Mouse (Mus musculus): Measurements from ENCODE around the gene Gria4. TPM values are rescaled to one million over a fixed set of nuclear protein-coding genes. Genes with fewer than 3 reads are reported as not detected.
A peak's percentile ranks its signal among the peaks of the same experiment; 100 is the strongest.
"Not testable (repeated sequence)": the region's sequence is repeated elsewhere in the genome, so short reads cannot be mapped to it uniquely, and the experiment has no call there.

Gria4 gene
- polyA plus RNA-seq, 1 experiment from 2014 or later = 1.7 TPM

DNA sequence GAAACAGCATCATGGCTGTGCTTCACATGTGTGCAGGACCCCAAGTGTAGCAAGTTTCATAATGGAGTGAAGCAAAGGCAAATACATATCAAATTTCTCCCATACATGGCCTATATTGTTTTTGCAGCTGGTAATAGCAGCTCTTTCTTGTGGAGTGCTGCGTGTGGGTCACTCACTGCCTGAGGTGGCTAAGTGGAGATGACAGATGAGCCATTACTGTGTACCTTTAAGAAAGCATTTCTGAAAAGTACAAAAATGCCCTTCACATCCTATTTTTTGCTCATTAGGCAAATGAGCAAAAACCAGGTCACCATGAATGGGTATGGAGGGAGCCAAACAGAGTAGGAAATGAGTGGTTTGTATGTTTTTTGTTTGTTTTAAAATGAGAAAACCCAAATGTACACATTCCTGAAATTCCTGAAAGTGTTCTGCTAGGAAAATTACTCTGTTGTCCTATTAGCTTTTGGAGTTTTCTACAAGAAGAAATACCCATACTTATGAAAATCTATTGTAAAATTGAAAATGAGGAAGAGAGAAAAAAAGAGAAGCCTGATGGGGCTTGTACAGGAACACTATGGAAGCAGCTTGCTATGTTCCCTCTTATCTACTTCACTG lies 336.5 kb downstream of the Gria4 start:
- Histone ChIP-seq H3K36me3 (no peaks in the 10 kb centered on the region), H3K27ac (replicated peaks) (no peak overlapping the region), H3K9ac (no peak overlapping the region), H3K9me3 (replicated peaks) (no peaks in the 10 kb centered on the region), H3K4me1 (no peaks in the 10 kb centered on the region), H3K4me3 (replicated peaks) (no peak overlapping the region), H3K4me2 (replicated peaks) (no peak overlapping the region), H3K27me3 (no peaks in the 10 kb centered on the region)
- WGBS = 20% methylated on average over 1 of the region's 1 CpGs
- no peak for ATAC-seq (ENCODE audit: insufficient number of reproducible peaks, low FRiP score, low TSS enrichment, low read depth)

DNA sequence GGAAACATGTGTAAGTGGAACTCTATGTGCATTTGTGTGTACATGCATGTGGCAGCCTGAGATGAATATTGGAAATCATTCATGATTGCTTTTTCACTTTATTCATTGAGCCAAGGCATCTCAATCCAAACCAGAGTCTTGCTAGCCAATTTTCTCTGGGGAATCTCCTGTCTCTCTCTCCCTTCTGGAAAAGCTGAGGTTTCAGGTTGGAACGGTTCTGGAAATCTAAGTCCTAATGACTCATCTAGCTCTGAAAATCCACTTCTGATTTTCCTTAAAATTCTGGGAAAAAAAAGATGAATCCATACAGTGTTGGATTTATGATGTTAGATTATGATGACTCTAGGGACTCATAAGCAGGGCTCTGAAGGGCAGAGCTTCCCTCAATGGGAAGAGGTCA lies 337.8 kb downstream of the Gria4 start:
- H3K4me3 ChIP-seq (replicated peaks) = no peak overlapping the region
- no peak overlapping the region for H3K27ac ChIP-seq (replicated peaks)
- H3K9ac ChIP-seq = no peak overlapping the region
- no peak for ATAC-seq (ENCODE audit: insufficient number of reproducible peaks, low FRiP score, low TSS enrichment, low read depth)
- no peaks in the 10 kb centered on the region for H3K36me3 ChIP-seq
- no peaks in the 10 kb centered on the region for H3K27me3 ChIP-seq
- H3K9me3 ChIP-seq (replicated peaks) = no peaks in the 10 kb centered on the region
- no peak overlapping the region for H3K4me2 ChIP-seq (replicated peaks)
- WGBS = 68% methylated on average over 1 of the region's 1 CpGs
- H3K4me1 ChIP-seq = no peaks in the 10 kb centered on the region

GRCm38 (mm10) chr9:4457644-4458043 lies 338.4 kb downstream of the Gria4 start:
- Histone ChIP-seq H3K4me1 (no peaks in the 10 kb centered on the region), H3K4me2 (replicated peaks) (no peak overlapping the region), H3K4me3 (replicated peaks) (no peak overlapping the region), H3K27ac (replicated peaks) (no peak overlapping the region), H3K9ac (no peak overlapping the region), H3K27me3 (no peaks in the 10 kb centered on the region), H3K9me3 (replicated peaks) (no peaks in the 10 kb centered on the region), H3K36me3 (no peaks in the 10 kb centered on the region)
- no peak for ATAC-seq (ENCODE audit: insufficient number of reproducible peaks, low FRiP score, low TSS enrichment, low read depth)
- 89% methylated on average over 1 of the region's 1 CpGs for WGBS

- WGBS = 26% methylated on average over 2 of the region's 2 CpGs
- H3K27ac ChIP-seq (replicated peaks) = no peak overlapping the region
- no peak for ATAC-seq (ENCODE audit: insufficient number of reproducible peaks, low FRiP score, low TSS enrichment, low read depth)
These were observed 353.1 kb downstream of the Gria4 start for GRCm38 (mm10) chr9:4442908-4443307.

GRCm38 (mm10) chr9:4400801-4401200 lies 395.2 kb downstream of the Gria4 start:
- H3K27ac ChIP-seq (replicated peaks); H3K4me1 ChIP-seq; H3K9ac ChIP-seq; H3K4me2 ChIP-seq (replicated peaks); H3K4me3 ChIP-seq (replicated peaks); H3K9me3 ChIP-seq (replicated peaks); H3K27me3 ChIP-seq; H3K36me3 ChIP-seq; ATAC-seq (ENCODE audit: insufficient number of reproducible peaks, low FRiP score, low TSS enrichment, low read depth): not testable (repeated sequence)
- 95% methylated on average over 11 of the region's 11 CpGs for WGBS

More at GRCm38 (mm10) chr9:4442908-4443307, 353.1 kb downstream of the Gria4 start:
- Histone ChIP-seq H3K4me2 (replicated peaks) (no peak overlapping the region), H3K9ac (no peak overlapping the region), H3K4me1 (no peaks in the 10 kb centered on the region), H3K9me3 (replicated peaks) (no peaks in the 10 kb centered on the region), H3K36me3 (no peaks in the 10 kb centered on the region), H3K27me3 (no peaks in the 10 kb centered on the region), H3K4me3 (replicated peaks) (no peak overlapping the region)

DNA sequence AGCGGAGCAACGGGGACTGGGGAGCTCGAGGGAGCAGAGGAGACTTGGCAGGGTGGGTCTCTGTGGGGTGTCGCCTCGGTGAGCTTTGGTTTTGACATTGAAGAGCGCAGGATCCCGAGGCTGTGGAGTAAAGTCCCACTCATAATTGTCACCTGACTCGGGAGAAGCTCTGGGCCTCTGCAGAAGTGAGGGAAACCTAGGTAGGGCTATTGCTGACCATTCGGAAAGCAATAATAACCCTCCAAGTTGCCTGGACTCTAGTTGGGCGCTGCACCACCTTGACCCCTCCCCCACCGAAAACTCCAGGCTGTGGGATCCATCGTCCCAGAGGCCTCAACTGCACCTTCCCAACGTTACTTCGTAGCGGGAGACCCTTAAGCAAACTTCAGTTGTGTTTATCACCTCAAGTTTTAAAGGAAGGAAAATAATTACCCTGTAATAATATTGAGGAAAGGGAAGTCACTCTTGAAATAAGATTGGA lies 419.4 kb downstream of the Gria4 start:
- WGBS = under 1% methylated on average over 15 of the region's 15 CpGs
- Histone ChIP-seq H3K9me3 (replicated peaks) (no peaks in the 10 kb centered on the region), H3K27me3 (no peaks in the 10 kb centered on the region), H3K36me3 (no peaks in the 10 kb centered on the region), H3K4me2 (replicated peaks) (peak overlapping the region; percentile 64), H3K9ac (peak overlapping the region; percentile 51), H3K4me3 (replicated peaks) (peak overlapping the region; percentile 83), H3K4me1 (0 out of 2 replicates have a peak, but pooled peaks cover 4% of the 10 kb centered on the region), H3K27ac (replicated peaks) (peak overlapping the region; percentile 74)
- no peak for ATAC-seq (ENCODE audit: insufficient number of reproducible peaks, low FRiP score, low TSS enrichment, low read depth)

DNA sequence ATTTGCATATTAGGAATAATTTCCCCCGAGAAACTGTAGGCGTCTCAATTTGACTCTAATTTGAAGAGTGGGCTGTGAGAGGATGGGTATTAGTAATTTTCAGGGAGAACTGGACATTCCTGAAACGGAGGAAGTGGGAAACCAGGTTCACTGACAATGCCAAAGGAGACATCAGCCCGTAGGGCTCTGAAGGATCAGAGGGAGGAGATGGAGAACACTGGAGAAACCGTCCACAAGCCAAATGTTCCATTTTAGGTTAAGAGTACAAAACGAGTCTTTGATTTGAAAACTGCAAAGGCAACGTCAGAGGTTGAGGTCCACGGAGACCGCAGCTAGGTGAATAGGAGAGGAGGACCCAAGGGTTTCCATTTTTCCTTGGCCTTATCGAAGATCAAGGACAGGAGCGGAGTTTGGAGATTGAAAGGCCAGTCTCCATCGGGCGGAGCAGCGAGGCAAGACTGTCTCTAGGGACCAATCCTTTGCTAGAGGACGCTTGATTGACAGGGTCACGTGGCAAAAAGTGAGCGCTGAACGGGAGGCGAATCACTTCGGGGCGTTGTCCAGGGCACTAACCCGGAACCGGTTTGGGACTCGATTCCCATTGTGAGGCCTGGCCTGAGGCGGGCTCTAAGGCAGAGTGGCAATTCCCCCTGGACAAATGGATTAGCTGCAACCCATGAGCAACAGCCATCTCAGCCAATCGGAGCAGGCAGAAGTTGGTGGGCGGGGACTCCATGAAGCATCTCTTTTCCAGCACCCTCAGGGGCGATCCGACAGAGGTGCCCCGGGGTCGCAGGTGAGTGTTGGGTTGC lies 420.0 kb downstream of the Gria4 start, which contains the start of gene Msantd4:
Gene Msantd4, plus strand, starts transcription at position 735 of the 812 bp plus-strand sequence.
- Histone ChIP-seq H3K4me2 (replicated peaks) (peak within 1 kb of the TSS; percentile 64), H3K9ac (peak within 1 kb of the TSS; percentile 51), H3K4me3 (replicated peaks) (peak within 1 kb of the TSS; percentile 83), H3K27me3 (no peaks in the 10 kb centered on the region), H3K4me1 (0 out of 2 replicates have a peak, but pooled peaks cover 4% of the 10 kb centered on the region), H3K27ac (replicated peaks) (peak within 1 kb of the TSS; percentile 83), H3K9me3 (replicated peaks) (no peaks in the 10 kb centered on the region), H3K36me3 (no peaks in the 10 kb centered on the region)
- 2% methylated on average over 31 of the region's 31 CpGs for WGBS
- peak; percentile 100 for ATAC-seq (ENCODE audit: insufficient number of reproducible peaks, low FRiP score, low TSS enrichment, low read depth)

Small RNA genes lying within 50 kb of the gene (microRNA-seq; reads per million reads assigned to microRNA genes)
- gene Gm23811 (ENCODE audit: borderline number of aligned reads) = not detected
- gene Gm23992 (ENCODE audit: borderline number of aligned reads) = not detected
